10 mouse cellular contexts compared by ENCODE assay signal in the genomic region with DNA sequence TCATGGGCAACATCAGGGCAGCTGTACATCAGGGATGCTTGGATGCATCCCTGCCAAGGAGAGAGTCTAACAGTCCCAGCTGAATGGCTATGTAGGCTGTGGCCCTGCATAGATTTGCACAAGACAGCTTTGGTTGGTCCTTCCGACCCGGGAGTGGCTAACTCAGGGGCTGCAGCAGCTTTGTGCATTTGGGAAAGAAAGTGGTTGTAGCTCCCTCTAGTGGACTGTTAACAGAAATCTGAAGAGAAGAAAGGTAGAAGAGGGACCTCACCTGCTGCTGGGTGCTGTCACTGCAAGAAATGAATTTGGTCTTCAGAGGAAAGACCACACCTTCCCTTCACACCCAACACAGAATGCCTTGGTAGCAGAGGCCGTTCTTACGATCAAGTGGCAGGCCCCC. TPM values are rescaled to one million over a fixed set of nuclear protein-coding genes. Genes with fewer than 3 reads are reported as not detected.
A peak's percentile ranks its signal among the peaks of the same experiment; 100 is the strongest.
DNase-seq lines count a peak whose midpoint lies in the region; ATAC-seq lines count a peak whose summit lies in the region.
"Had no signal": no experiment of that assay in that cellular context is flagged by ENCODE, and none has a peak within 500 bp of the region (broad histone marks: within the 10 kb centered on the region; RNA-seq: fewer than 3 reads in every experiment).

No protein-coding gene starts in this region.

- no peaks in the 10 kb centered on the region for H3K4me1 ChIP-seq in forebrain, embryonic 14.5 days (ENCODE audit: control insufficient read depth, insufficient read depth, low read length)
- H3K4me1 ChIP-seq in forebrain, embryonic 15.5 days: peaks cover 10% of the 10 kb centered on the region
- H3K4me1 ChIP-seq in midbrain, embryonic 10.5 days: peaks cover 4% of the 10 kb centered on the region
- peaks cover 8% of the 10 kb centered on the region for H3K4me1 ChIP-seq in midbrain, embryonic 16.5 days (ENCODE audit: control insufficient read depth, insufficient read depth, low read length)
- H3K4me1 ChIP-seq in neural tube, embryonic 11.5 days (ENCODE audit: control insufficient read depth, insufficient read depth, low read length): no peaks in the 10 kb centered on the region

- WGBS in forebrain, embryonic 14.5 days: 25% methylated on average over 4 of the region's 4 CpGs
- WGBS in forebrain, embryonic 15.5 days: 33% methylated on average over 4 of the region's 4 CpGs
- WGBS in midbrain, embryonic 10.5 days: 33% methylated on average over 4 of the region's 4 CpGs
- 35% methylated on average over 4 of the region's 4 CpGs for whole genome bisulfite sequencing in midbrain, embryonic 16.5 days
- 34% methylated on average over 4 of the region's 4 CpGs for WGBS in neural tube, embryonic 11.5 days

- no peak overlapping the region for H3K4me3 ChIP-seq in forebrain, embryonic 14.5 days (ENCODE audit: low read depth, low read length)
- no peak overlapping the region for H3K4me3 ChIP-seq in forebrain, embryonic 15.5 days
- no peak overlapping the region for H3K4me3 ChIP-seq in midbrain, embryonic 10.5 days
- H3K4me3 ChIP-seq in midbrain, embryonic 16.5 days (ENCODE audit: low read depth, low read length): no peak overlapping the region
- no peak overlapping the region for H3K4me3 ChIP-seq in neural tube, embryonic 11.5 days (ENCODE audit: low read depth, low read length)
- H3K4me3 ChIP-seq: myocyte had no signal

- intact Hi-C loops in gastrocnemius, postnatal 14 days (cut with DNase I; ENCODE audit: low total_unique reads): loop anchor here (5.0 kb wide), 1 partner anchor 137 kb away; no protein-coding TSS in a partner anchor

- no peaks in the 10 kb centered on the region for H3K36me3 ChIP-seq in forebrain, embryonic 14.5 days (ENCODE audit: control insufficient read depth, insufficient read depth, low read length)
- no peaks in the 10 kb centered on the region for H3K36me3 ChIP-seq in forebrain, embryonic 15.5 days
- H3K36me3 ChIP-seq in midbrain, embryonic 10.5 days: no peaks in the 10 kb centered on the region
- H3K36me3 ChIP-seq in midbrain, embryonic 16.5 days (ENCODE audit: control insufficient read depth, insufficient read depth, low read length): peaks cover 2% of the 10 kb centered on the region; the same call in 1 of the 2 replicates
- H3K36me3 ChIP-seq in neural tube, embryonic 11.5 days (ENCODE audit: control insufficient read depth, insufficient read depth, low read length): no peaks in the 10 kb centered on the region
- H3K36me3 ChIP-seq: G1E had no signal

- no peaks in the 10 kb centered on the region for H3K9me3 ChIP-seq in forebrain, embryonic 14.5 days (replicated peaks; ENCODE audit: control insufficient read depth, low read length)
- no peaks in the 10 kb centered on the region for H3K9me3 ChIP-seq in forebrain, embryonic 15.5 days
- no peaks in the 10 kb centered on the region for H3K9me3 ChIP-seq in midbrain, embryonic 10.5 days (replicated peaks)
- no peaks in the 10 kb centered on the region for H3K9me3 ChIP-seq in midbrain, embryonic 16.5 days (replicated peaks; ENCODE audit: control insufficient read depth, low read length, poor library complexity, severe bottlenecking)
- H3K9me3 ChIP-seq in neural tube, embryonic 11.5 days (ENCODE audit: control insufficient read depth, low read length): no peaks in the 10 kb centered on the region

- peak; percentile 73 for DNase-seq in forebrain, embryonic 14.5 days (ENCODE audit: low spot score)
- DNase-seq in midbrain, embryonic 10.5 days (ENCODE audit: low spot score): peak; percentile 33
- DNase-seq in embryo, embryonic 10 days (ENCODE audit: low spot score): peak; percentile 81
- peak; percentile 52 for DNase-seq in neural tube, embryonic 11.5 days (ENCODE audit: low spot score)
- no peak for DNase-seq in gastrocnemius, postnatal 14 days
- DNase-seq in layer of hippocampus, postnatal 36 days: no peak

- H3K9ac ChIP-seq in forebrain, embryonic 14.5 days (ENCODE audit: low read length): no peak overlapping the region
- H3K9ac ChIP-seq in forebrain, embryonic 15.5 days (replicated peaks): no peak overlapping the region
- H3K9ac ChIP-seq in midbrain, embryonic 16.5 days (ENCODE audit: low read depth, low read length): no peak overlapping the region
- no peak overlapping the region for H3K9ac ChIP-seq in neural tube, embryonic 11.5 days (ENCODE audit: low read length)

- no peak overlapping the region for H3K27ac ChIP-seq in forebrain, embryonic 14.5 days (ENCODE audit: low read depth, low read length)
- no peak overlapping the region for H3K27ac ChIP-seq in forebrain, embryonic 15.5 days (replicated peaks)
- no peak overlapping the region for H3K27ac ChIP-seq in midbrain, embryonic 10.5 days (replicated peaks)
- no peak overlapping the region for H3K27ac ChIP-seq in midbrain, embryonic 16.5 days (ENCODE audit: low read length)
- no peak overlapping the region for H3K27ac ChIP-seq in neural tube, embryonic 11.5 days (ENCODE audit: low read depth, low read length)

- no peak for ATAC-seq in forebrain, embryonic 14.5 days
- ATAC-seq in forebrain, embryonic 15.5 days (replicated peaks): no peak
- ATAC-seq in midbrain, embryonic 16.5 days: no peak
- no peak for ATAC-seq in neural tube, embryonic 11.5 days (ENCODE audit: insufficient read depth, low FRiP score, low TSS enrichment)

- H3K27me3 ChIP-seq in forebrain, embryonic 14.5 days (replicated peaks; ENCODE audit: control insufficient read depth, insufficient read depth, low read length): no peaks in the 10 kb centered on the region
- H3K27me3 ChIP-seq in forebrain, embryonic 15.5 days: peaks cover 5% of the 10 kb centered on the region
- peaks cover 32% of the 10 kb centered on the region for H3K27me3 ChIP-seq in midbrain, embryonic 10.5 days (ENCODE audit: low read depth, poor library complexity, severe bottlenecking)
- no peaks in the 10 kb centered on the region for H3K27me3 ChIP-seq in midbrain, embryonic 16.5 days (ENCODE audit: control insufficient read depth, insufficient read depth, low read depth, low read length)
- H3K27me3 ChIP-seq in neural tube, embryonic 11.5 days (ENCODE audit: control insufficient read depth, insufficient read depth, low read length): 0 out of 2 replicates have a peak, but pooled peaks cover 2% of the 10 kb centered on the region

- no peak overlapping the region for H3K4me2 ChIP-seq in forebrain, embryonic 14.5 days (ENCODE audit: low read length)
- no peak overlapping the region for H3K4me2 ChIP-seq in forebrain, embryonic 15.5 days (replicated peaks)
- H3K4me2 ChIP-seq in midbrain, embryonic 16.5 days (ENCODE audit: low read length): no peak overlapping the region
- H3K4me2 ChIP-seq in neural tube, embryonic 11.5 days (ENCODE audit: low read depth): no peak overlapping the region

RNA-seq across cellular contexts. Expression of gene Kcna6, which starts 36.0 kb away (rescaled TPM):
- 6.7 and 9.1 TPM in 2 replicates for polyA plus RNA-seq in forebrain, embryonic 14.5 days (2014; fragmentation: Nextera tagmentation; extraction: Ambion mirVana)
- polyA plus RNA-seq in forebrain, embryonic 15.5 days (2015; fragmentation: Nextera tagmentation; extraction: Ambion mirVana): 10.6 and 11.4 TPM in 2 replicates
- polyA plus RNA-seq in midbrain, embryonic 10.5 days (2016; fragmentation: Nextera tagmentation; extraction: Ambion mirVana): 3.4 and 4.9 TPM in 2 replicates
- 22.7 and 28.8 TPM in 2 replicates for polyA plus RNA-seq in midbrain, embryonic 16.5 days (2015; fragmentation: Nextera tagmentation; extraction: Ambion mirVana)
- polyA plus RNA-seq in neural tube, embryonic 11.5 days (2014; fragmentation: Nextera tagmentation; extraction: Ambion mirVana): 7.7 and 10.5 TPM in 2 replicates
- total RNA-seq in gastrocnemius, postnatal 14 days (2021): 1 to 10 TPM; 1.3 to 2.4 TPM
- total RNA-seq in layer of hippocampus, postnatal 36 days (2021): 10 to 100 TPM; 47.3 to 48.4 TPM
- polyA plus RNA-seq: G1E, myocyte had no signal

RNA-seq across cellular contexts. Expression of gene Kcna1, which starts 58.2 kb away (rescaled TPM):
- 2.5 and 2.8 TPM in 2 replicates for polyA plus RNA-seq in forebrain, embryonic 14.5 days (2014; fragmentation: Nextera tagmentation; extraction: Ambion mirVana)
- polyA plus RNA-seq in forebrain, embryonic 15.5 days (2015; fragmentation: Nextera tagmentation; extraction: Ambion mirVana): 4.8 and 4.9 TPM in 2 replicates
- polyA plus RNA-seq in midbrain, embryonic 10.5 days (2016; fragmentation: Nextera tagmentation; extraction: Ambion mirVana): 1.9 and 2.5 TPM in 2 replicates
- polyA plus RNA-seq in midbrain, embryonic 16.5 days (2015; fragmentation: Nextera tagmentation; extraction: Ambion mirVana): 1.2 and 1.4 TPM in 2 replicates
- 1.4 and 1.5 TPM in 2 replicates for polyA plus RNA-seq in neural tube, embryonic 11.5 days (2014; fragmentation: Nextera tagmentation; extraction: Ambion mirVana)
- 1 to 10 TPM; 3.3 to 8.5 TPM for total RNA-seq in gastrocnemius, postnatal 14 days (2021)
- total RNA-seq in layer of hippocampus, postnatal 36 days (2021): 100 to 1,000 TPM; 110 to 114 TPM
- polyA plus RNA-seq: G1E, myocyte had no signal

Comparison
In these comparisons a context has a peak if more than half of its experiments do, and no peak if none do; other contexts are left out.
1. DNase-seq: peak in forebrain, embryonic 14.5 days (single experiment), midbrain, embryonic 10.5 days (single experiment), embryo, embryonic 10 days (single experiment) and neural tube, embryonic 11.5 days (single experiment); none in gastrocnemius, postnatal 14 days (single experiment) and layer of hippocampus, postnatal 36 days (0 of 2).